Mouse (Mus musculus) ES-Bruce4 (cell line): ENCODE measurements at regions not wholly inside any gene's neighbourhood (a gene's known extent, or its start where the extent isn't known, plus 50 kb on each side); places are given as distances from the start of the nearest gene placed in this dataset.
"Not testable (repeated sequence)": the region's sequence is repeated elsewhere in the genome, so short reads cannot be mapped to it uniquely, and the experiment has no call there.

Experiments
- H3K27ac ChIP-seq: 2 replicates; pipeline ENCODE4 v1.5.1; 2012; ENCODE audit warnings: low read length, inconsistent platforms; ENCODE audit not compliant: insufficient read depth
- H3K27me3 ChIP-seq: 2 replicates; pipeline ENCODE4 v1.6.1; 2012; ENCODE audit warnings: mild to moderate bottlenecking, low read length, inconsistent platforms; ENCODE audit not compliant: control insufficient read depth, poor library complexity, insufficient read depth, severe bottlenecking
- H3K36me3 ChIP-seq: 2 replicates; pipeline ENCODE4 v1.6.1; 2012; ENCODE audit warnings: inconsistent platforms, mild to moderate bottlenecking, low read length, moderate library complexity; ENCODE audit not compliant: control insufficient read depth, poor library complexity, insufficient read depth, severe bottlenecking
- H3K4me1 ChIP-seq: one replicate; pipeline ENCODE4 v1.8.1; 2011; ENCODE audit warnings: low read length; ENCODE audit not compliant: control insufficient read depth, insufficient read depth
- H3K4me3 ChIP-seq: 2 replicates; pipeline ENCODE4 v1.5.1; 2011; ENCODE audit warnings: low read depth, mild to moderate bottlenecking, low read length
- H3K9ac ChIP-seq: 2 replicates; pipeline ENCODE4 v1.6.1; 2012; ENCODE audit warnings: low read depth, mild to moderate bottlenecking, inconsistent platforms; ENCODE audit not compliant: poor library complexity, severe bottlenecking
- H3K9me3 ChIP-seq: replicated peaks from 2 replicates; pipeline ENCODE4 v1.6.1; 2012; ENCODE audit warnings: mild to moderate bottlenecking, low read length, inconsistent platforms; ENCODE audit not compliant: control insufficient read depth, poor library complexity, insufficient read depth, severe bottlenecking
- CTCF ChIP-seq: IDR thresholded peaks from one replicate; pipeline ENCODE4 v1.8.1; 2011; ENCODE audit warnings: low read depth, low read length
- EP300 ChIP-seq: IDR thresholded peaks from 2 replicates; pipeline ENCODE4 v1.6.1; 2011; ENCODE audit warnings: low read depth, low read length; ENCODE audit not compliant: insufficient read depth
- POLR2A ChIP-seq: IDR thresholded peaks from one replicate; pipeline ENCODE4 v1.8.1; 2011; ENCODE audit warnings: low read length; ENCODE audit not compliant: insufficient read depth

DNA sequence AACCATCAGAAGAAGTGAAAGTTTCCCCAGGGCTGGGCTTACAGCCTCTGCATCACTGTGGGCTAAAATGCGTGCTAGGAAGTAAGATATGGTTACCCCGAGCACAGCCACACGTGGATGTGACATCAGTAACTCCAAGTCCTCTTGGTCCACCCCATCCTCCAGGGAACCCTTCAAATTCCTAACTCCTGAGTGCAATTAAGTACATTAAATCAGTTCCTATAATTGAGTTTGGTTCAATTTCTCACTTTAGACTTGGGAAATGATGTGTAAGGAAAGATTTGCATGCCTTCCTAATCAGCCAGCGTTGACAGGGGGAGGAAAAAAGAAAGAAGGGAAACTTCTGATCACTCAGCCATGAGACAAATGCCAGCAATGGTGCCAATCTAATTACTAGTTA lies 129.2 kb upstream of the Tenm4 start:
- H3K4me3 ChIP-seq: no peak overlapping the region
- no peaks in the 10 kb centered on the region for H3K4me1 ChIP-seq
- no peak overlapping the region for H3K27ac ChIP-seq
- TF ChIP-seq EP300 (no peak), POLR2A (no peak), CTCF (no peak)
- H3K9me3 ChIP-seq: peaks cover under 1% of the 10 kb centered on the region; the same call in 1 of the 2 replicates
- no peaks in the 10 kb centered on the region for H3K36me3 ChIP-seq
- no peak overlapping the region for H3K9ac ChIP-seq
- H3K27me3 ChIP-seq: no peaks in the 10 kb centered on the region

GRCm38 (mm10) chr7:96051631-96052030 lies 119.4 kb upstream of the Tenm4 start:
- Histone ChIP-seq H3K9ac (no peak overlapping the region), H3K27me3 (no peaks in the 10 kb centered on the region), H3K9me3 (peaks cover 9% of the 10 kb centered on the region; the same call in 1 of the 2 replicates), H3K4me3 (no peak overlapping the region), H3K27ac (no peak overlapping the region), H3K36me3 (no peaks in the 10 kb centered on the region), H3K4me1 (no peaks in the 10 kb centered on the region)
- TF ChIP-seq CTCF: no peak
- TF ChIP-seq EP300: no peak
- TF ChIP-seq POLR2A: no peak

DNA sequence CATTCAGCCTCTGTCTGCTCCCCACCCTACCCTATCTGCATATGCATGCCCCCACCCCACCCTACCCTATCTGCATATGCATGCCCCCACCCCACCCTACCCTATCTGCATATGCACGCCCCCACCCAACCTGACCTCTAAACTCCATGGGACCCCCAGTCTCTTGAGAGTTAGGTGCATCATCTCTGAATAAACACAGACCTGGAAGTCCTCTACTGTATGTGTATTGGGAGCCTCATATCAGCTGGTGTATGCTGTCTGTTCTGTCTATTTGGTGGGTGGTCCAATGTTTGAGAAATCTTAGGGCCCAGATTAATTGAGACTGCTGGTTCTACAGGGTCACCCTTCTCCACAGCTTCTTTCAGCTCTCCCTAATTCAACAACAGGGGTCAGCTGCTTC lies 109.4 kb upstream of the Tenm4 start:
- not testable (repeated sequence) for H3K27me3 ChIP-seq, H3K9me3 ChIP-seq, H3K9ac ChIP-seq, H3K4me3 ChIP-seq, H3K36me3 ChIP-seq, H3K4me1 ChIP-seq
- peak; percentile 75; the same call in 1 of the 2 replicates for TF ChIP-seq EP300
- peak overlapping the region; percentile 92 for H3K27ac ChIP-seq

DNA sequence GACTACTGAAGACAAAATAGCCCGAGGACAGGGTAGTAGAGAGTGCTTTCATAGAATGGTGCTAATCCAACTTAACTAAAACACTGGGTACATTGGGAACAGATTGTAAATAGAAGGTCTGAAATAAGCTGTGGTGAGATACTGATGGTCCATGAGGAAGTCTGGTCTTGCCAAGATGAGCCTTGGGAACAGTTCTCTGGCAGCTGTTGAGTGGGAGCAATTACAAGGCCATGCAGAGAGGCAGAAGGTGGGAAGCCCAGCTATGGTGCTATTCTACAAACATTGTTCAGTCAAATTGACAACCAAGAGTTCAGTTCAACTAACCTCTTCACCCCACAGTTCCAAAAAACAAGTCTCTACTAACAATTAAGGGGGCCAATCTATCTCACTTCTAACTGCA lies 92.5 kb upstream of the Tenm4 start:
- no peak overlapping the region for H3K27ac ChIP-seq
- H3K4me1 ChIP-seq: no peaks in the 10 kb centered on the region
- H3K36me3 ChIP-seq: no peaks in the 10 kb centered on the region
- H3K9me3 ChIP-seq: no peaks in the 10 kb centered on the region
- TF ChIP-seq EP300: no peak
- TF ChIP-seq POLR2A: no peak
- no peak for TF ChIP-seq CTCF
- no peak overlapping the region for H3K4me3 ChIP-seq
- H3K9ac ChIP-seq: no peak overlapping the region
- H3K27me3 ChIP-seq: no peaks in the 10 kb centered on the region

- no peaks in the 10 kb centered on the region for H3K9me3 ChIP-seq
- H3K4me1 ChIP-seq: no peaks in the 10 kb centered on the region
- H3K27me3 ChIP-seq: no peaks in the 10 kb centered on the region; the same call in 1 of the 2 replicates
- no peak overlapping the region for H3K9ac ChIP-seq
- H3K27ac ChIP-seq: no peak overlapping the region
- TF ChIP-seq EP300 (no peak), CTCF (no peak), POLR2A (no peak)
- no peaks in the 10 kb centered on the region for H3K36me3 ChIP-seq
- H3K4me3 ChIP-seq: no peak overlapping the region
These were observed 89.4 kb upstream of the Tenm4 start for GRCm38 (mm10) chr7:96081676-96082075.

GRCm38 (mm10) chr7:96095185-96095584 lies 75.9 kb upstream of the Tenm4 start:
- Histone ChIP-seq H3K4me1 (no peaks in the 10 kb centered on the region), H3K36me3 (no peaks in the 10 kb centered on the region), H3K4me3 (no peak overlapping the region), H3K27ac (no peak overlapping the region), H3K9me3 (no peaks in the 10 kb centered on the region), H3K27me3 (no peaks in the 10 kb centered on the region; the same call in 1 of the 2 replicates), H3K9ac (no peak overlapping the region)
- TF ChIP-seq EP300 (no peak), CTCF (no peak), POLR2A (no peak)
